Mouse (Mus musculus): Measurements from ENCODE around the gene Gipc3. TPM values are rescaled to one million over a fixed set of nuclear protein-coding genes. Genes with fewer than 3 reads are reported as not detected.

Gene Gipc3
- polyA plus RNA-seq, 1 experiment: 0.08 TPM

- Histone ChIP-seq H3K4me3 (ENCODE audit: insufficient read depth, poor library complexity, severe bottlenecking) (peak overlapping the region; percentile 97), H3ac (ENCODE audit: control insufficient read depth, insufficient read length, low read depth) (peak overlapping the region; percentile 96), H3K79me3 (ENCODE audit: low read depth) (peaks cover 55% of the 10 kb centered on the region), H3K36me3 (ENCODE audit: control insufficient read depth, insufficient read depth) (peaks cover 46% of the 10 kb centered on the region), H3K79me2 (ENCODE audit: control insufficient read depth, insufficient read depth) (peaks cover 66% of the 10 kb centered on the region), H3K27me3 (ENCODE audit: control insufficient read depth, insufficient read depth, insufficient read length) (no peaks in the 10 kb centered on the region)
- TF ChIP-seq MYOD1 (IDR thresholded peaks at IDR 0.05; ENCODE audit: control insufficient read depth, insufficient read length, low read depth) (no peak), USF1 (IDR thresholded peaks at IDR 0.05; ENCODE audit: low read depth) (no peak), CTCF (IDR thresholded peaks at IDR 0.05; ENCODE audit: control insufficient read depth, insufficient read depth, insufficient read length) (no peak), FOSL1 (IDR thresholded peaks at IDR 0.05; ENCODE audit: insufficient read depth, low read length, poor library complexity, severe bottlenecking) (no peak), MYOG (IDR thresholded peaks at IDR 0.05; ENCODE audit: control insufficient read depth, extremely low read depth, insufficient read length) (no peak), MAX (IDR thresholded peaks at IDR 0.05) (no peak), CEBPB (IDR thresholded peaks at IDR 0.05; ENCODE audit: low read depth) (no peak)
Observed at GRCm38 (mm10) chr10:81376561-81377361, 33.7 kb upstream of the Gipc3 start.

GRCm38 (mm10) chr10:81375322-81375721 lies 32.3 kb upstream of the Gipc3 start:
- Histone ChIP-seq H3K79me3 (ENCODE audit: low read depth) (peaks cover 55% of the 10 kb centered on the region), H3K27me3 (ENCODE audit: control insufficient read depth, insufficient read depth, insufficient read length) (no peaks in the 10 kb centered on the region), H3ac (ENCODE audit: control insufficient read depth, insufficient read length, low read depth) (no peak overlapping the region), H3K36me3 (ENCODE audit: control insufficient read depth, insufficient read depth) (peaks cover 48% of the 10 kb centered on the region), H3K4me3 (ENCODE audit: insufficient read depth, poor library complexity, severe bottlenecking) (no peak overlapping the region), H3K79me2 (ENCODE audit: control insufficient read depth, insufficient read depth) (peaks cover 72% of the 10 kb centered on the region)
- no peak for TF ChIP-seq FOSL1 (IDR thresholded peaks at IDR 0.05; ENCODE audit: insufficient read depth, low read length, poor library complexity, severe bottlenecking)
- TF ChIP-seq MAX (IDR thresholded peaks at IDR 0.05): no peak
- no peak for TF ChIP-seq MYOD1 (IDR thresholded peaks at IDR 0.05; ENCODE audit: control insufficient read depth, insufficient read length, low read depth)

- Histone ChIP-seq H3K27me3 (ENCODE audit: control insufficient read depth, insufficient read depth, insufficient read length) (no peaks in the 10 kb centered on the region), H3ac (ENCODE audit: control insufficient read depth, insufficient read length, low read depth) (no peak overlapping the region), H3K79me2 (ENCODE audit: control insufficient read depth, insufficient read depth) (peaks cover 10% of the 10 kb centered on the region), H3K36me3 (ENCODE audit: control insufficient read depth, insufficient read depth) (peaks cover 52% of the 10 kb centered on the region), H3K4me3 (ENCODE audit: insufficient read depth, poor library complexity, severe bottlenecking) (no peak overlapping the region), H3K79me3 (ENCODE audit: low read depth) (peaks cover 2% of the 10 kb centered on the region)
- TF ChIP-seq MAX (IDR thresholded peaks at IDR 0.05): no peak
- TF ChIP-seq MYOD1 (IDR thresholded peaks at IDR 0.05; ENCODE audit: control insufficient read depth, insufficient read length, low read depth): no peak
- no peak for TF ChIP-seq USF1 (IDR thresholded peaks at IDR 0.05; ENCODE audit: low read depth)
- TF ChIP-seq FOSL1 (IDR thresholded peaks at IDR 0.05; ENCODE audit: insufficient read depth, low read length, poor library complexity, severe bottlenecking): no peak
- no peak for TF ChIP-seq CEBPB (IDR thresholded peaks at IDR 0.05; ENCODE audit: low read depth)
- TF ChIP-seq MYOG (IDR thresholded peaks at IDR 0.05; ENCODE audit: control insufficient read depth, extremely low read depth, insufficient read length): no peak
- TF ChIP-seq CTCF (IDR thresholded peaks at IDR 0.05; ENCODE audit: control insufficient read depth, insufficient read depth, insufficient read length): no peak
Observed at GRCm38 (mm10) chr10:81367207-81367495, 24.1 kb upstream of the Gipc3 start.

- Histone ChIP-seq H3K4me3 (ENCODE audit: insufficient read depth, poor library complexity, severe bottlenecking) (no peak overlapping the region), H3K27me3 (ENCODE audit: control insufficient read depth, insufficient read depth, insufficient read length) (no peaks in the 10 kb centered on the region), H3K36me3 (ENCODE audit: control insufficient read depth, insufficient read depth) (peaks cover 50% of the 10 kb centered on the region), H3ac (ENCODE audit: control insufficient read depth, insufficient read length, low read depth) (no peak overlapping the region), H3K79me2 (ENCODE audit: control insufficient read depth, insufficient read depth) (peaks cover 5% of the 10 kb centered on the region), H3K79me3 (ENCODE audit: low read depth) (no peaks in the 10 kb centered on the region)
- TF ChIP-seq USF1 (IDR thresholded peaks at IDR 0.05; ENCODE audit: low read depth) (no peak), MAX (IDR thresholded peaks at IDR 0.05) (no peak), CEBPB (IDR thresholded peaks at IDR 0.05; ENCODE audit: low read depth) (no peak), FOSL1 (IDR thresholded peaks at IDR 0.05; ENCODE audit: insufficient read depth, low read length, poor library complexity, severe bottlenecking) (no peak), MYOD1 (IDR thresholded peaks at IDR 0.05; ENCODE audit: control insufficient read depth, insufficient read length, low read depth) (no peak), MYOG (IDR thresholded peaks at IDR 0.05; ENCODE audit: control insufficient read depth, extremely low read depth, insufficient read length) (no peak), CTCF (IDR thresholded peaks at IDR 0.05; ENCODE audit: control insufficient read depth, insufficient read depth, insufficient read length) (no peak)
Observed at GRCm38 (mm10) chr10:81366477-81367206, 23.6 kb upstream of the Gipc3 start.

- no peaks in the 10 kb centered on the region for H3K79me2 ChIP-seq (ENCODE audit: control insufficient read depth, insufficient read depth)
- no peak within 1 kb of the TSS for H3K4me3 ChIP-seq (ENCODE audit: insufficient read depth, poor library complexity, severe bottlenecking)
- H3K79me3 ChIP-seq (ENCODE audit: low read depth): no peaks in the 10 kb centered on the region
- no peak within 1 kb of the TSS for H3ac ChIP-seq (ENCODE audit: control insufficient read depth, insufficient read length, low read depth)
- peaks cover 50% of the 10 kb centered on the region for H3K36me3 ChIP-seq (ENCODE audit: control insufficient read depth, insufficient read depth)
- TF ChIP-seq USF1 (IDR thresholded peaks at IDR 0.05; ENCODE audit: low read depth) (no peak), MAX (IDR thresholded peaks at IDR 0.05) (no peak), MYOG (IDR thresholded peaks at IDR 0.05; ENCODE audit: control insufficient read depth, extremely low read depth, insufficient read length) (no peak), MYOD1 (IDR thresholded peaks at IDR 0.05; ENCODE audit: control insufficient read depth, insufficient read length, low read depth) (no peak), CTCF (IDR thresholded peaks at IDR 0.05; ENCODE audit: control insufficient read depth, insufficient read depth, insufficient read length) (no peak), FOSL1 (IDR thresholded peaks at IDR 0.05; ENCODE audit: insufficient read depth, low read length, poor library complexity, severe bottlenecking) (no peak), CEBPB (IDR thresholded peaks at IDR 0.05; ENCODE audit: low read depth) (no peak)
- H3K27me3 ChIP-seq (ENCODE audit: control insufficient read depth, insufficient read depth, insufficient read length): no peaks in the 10 kb centered on the region
Observed at GRCm38 (mm10) chr10:81365672-81366476, 22.8 kb upstream of the Gipc3 start, which contains the start of gene 4930404N11Rik. TSS of gene 4930404N11Rik (minus strand) at chr10:81365816.

All from C2C12 (cell line).